Mouse (Mus musculus) embryonic fibroblast, embryonic 13.5 days (primary cell): ENCODE data around the gene Cacybp.

Experiments
- CTCF ChIP-seq: IDR thresholded peaks from 2 replicates; pipeline ENCODE4 v1.5.1; 2011; ENCODE audit warnings: mild to moderate bottlenecking, control low read depth, low read length, moderate library complexity, borderline replicate concordance; ENCODE audit not compliant: insufficient read depth
- POLR2A ChIP-seq: IDR thresholded peaks from 2 replicates; pipeline ENCODE4 v1.6.1; 2011; ENCODE audit warnings: low read depth, mild to moderate bottlenecking, control low read depth, low read length, moderate library complexity

DNA sequence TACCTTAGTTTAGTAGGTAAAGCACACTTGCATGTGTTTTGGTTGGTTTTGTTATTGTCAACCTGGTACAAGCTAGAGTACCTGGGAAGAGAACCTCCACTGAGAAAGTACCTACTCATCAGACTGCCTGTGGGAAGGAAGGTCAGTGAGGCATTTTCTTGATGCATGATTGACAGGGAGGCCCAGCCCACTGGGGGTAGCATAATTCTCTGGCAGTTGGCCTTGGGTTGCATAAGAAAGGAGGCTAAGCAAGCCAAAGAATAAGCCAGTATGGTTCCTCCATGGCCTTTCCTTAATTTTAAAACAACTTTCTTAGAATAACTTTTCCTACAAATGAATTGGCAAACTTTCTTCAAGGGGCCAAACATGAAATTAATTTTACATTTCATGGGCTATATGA lies 7.2 kb downstream of the Cacybp start:
- TF ChIP-seq POLR2A (no peak), CTCF (no peak)
